Mouse (Mus musculus): ENCODE measurements around the gene Aph1b. TPM values are rescaled to one million over a fixed set of nuclear protein-coding genes. Genes with fewer than 3 reads are reported as not detected.
A peak's percentile ranks its signal among the peaks of the same experiment; 100 is the strongest.

The Aph1b gene
- polyA plus RNA-seq, 1 experiment from 2014 or later = 2.1 TPM

GRCm38 (mm10) chr9:66735122-66735521 lies 60.2 kb downstream of the Aph1b start:
- DNase-seq (no peak), ATAC-seq (no peak)
- no peak overlapping the region for H3K9ac ChIP-seq (replicated peaks)
- no peaks in the 10 kb centered on the region for H3K27me3 ChIP-seq (ENCODE audit: insufficient read depth, low read length)
- no peak overlapping the region for H3K4me3 ChIP-seq (ENCODE audit: low read depth, low read length)
- 70% methylated on average over 2 of the region's 2 CpGs for whole genome bisulfite sequencing (ENCODE audit: insufficient replicate concordance)
- 0 out of 2 replicates have a peak, but pooled peaks cover 9% of the 10 kb centered on the region for H3K4me1 ChIP-seq (ENCODE audit: insufficient read depth)
- no peaks in the 10 kb centered on the region for H3K9me3 ChIP-seq (ENCODE audit: low read length)
- no peak overlapping the region for H3K4me2 ChIP-seq (ENCODE audit: low read depth, low read length)
- no peak overlapping the region for H3K27ac ChIP-seq (ENCODE audit: low read depth)
- H3K36me3 ChIP-seq (replicated peaks; ENCODE audit: insufficient read depth, low read length) = no peaks in the 10 kb centered on the region
- TF ChIP-seq CTCF (IDR thresholded peaks at IDR 0.05; ENCODE audit: low read depth) (no peak), EP300 (IDR thresholded peaks at IDR 0.05; ENCODE audit: low read depth) (no peak)

- Histone ChIP-seq H3K36me3 (replicated peaks; ENCODE audit: insufficient read depth, low read length) (no peaks in the 10 kb centered on the region), H3K4me3 (ENCODE audit: low read depth, low read length) (no peak overlapping the region), H3K27me3 (ENCODE audit: insufficient read depth, low read length) (no peaks in the 10 kb centered on the region), H3K27ac (ENCODE audit: low read depth) (no peak overlapping the region), H3K9me3 (ENCODE audit: low read length) (no peaks in the 10 kb centered on the region), H3K4me2 (ENCODE audit: low read depth, low read length) (no peak overlapping the region), H3K9ac (replicated peaks) (no peak overlapping the region), H3K4me1 (ENCODE audit: insufficient read depth) (0 out of 2 replicates have a peak, but pooled peaks cover 9% of the 10 kb centered on the region)
- WGBS (ENCODE audit: insufficient replicate concordance) = 49% methylated on average over 6 of the region's 6 CpGs
- peak; percentile 72; the same call in 1 of the 2 replicates for ATAC-seq
- peak; percentile 37 for DNase-seq
- TF ChIP-seq CTCF (IDR thresholded peaks at IDR 0.05; ENCODE audit: low read depth) (no peak), EP300 (IDR thresholded peaks at IDR 0.05; ENCODE audit: low read depth) (0 out of 2 replicates have a peak, but pooled peaks have one; percentile 7)
Measured at GRCm38 (mm10) chr9:66734568-66734967, 60.7 kb downstream of the Aph1b start.

- no peak for DNase-seq
Measured at GRCm38 (mm10) chr9:66732791-66733691, 62.2 kb downstream of the Aph1b start.

DNA sequence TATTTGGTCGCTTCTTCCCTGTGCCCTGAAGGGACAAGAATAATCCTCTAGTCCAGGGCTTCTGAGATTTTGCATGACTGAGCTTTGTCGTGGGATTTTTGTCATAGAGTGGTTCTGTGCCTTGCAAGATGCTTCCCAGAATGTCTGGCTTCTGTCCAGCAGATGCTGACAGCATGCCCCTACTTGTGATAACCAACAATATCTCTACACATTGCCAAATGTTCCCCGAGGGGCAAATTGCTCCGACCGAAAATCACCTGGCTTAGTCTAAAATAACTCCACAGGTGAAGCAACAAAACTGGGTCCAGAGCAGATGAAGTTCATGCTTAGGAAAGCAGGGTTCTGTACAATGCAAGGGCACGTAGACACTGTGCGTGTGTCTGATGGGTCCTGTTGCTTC lies 64.0 kb downstream of the Aph1b start:
- H3K9me3 ChIP-seq (ENCODE audit: low read length) = no peaks in the 10 kb centered on the region
- H3K27ac ChIP-seq (ENCODE audit: low read depth) = no peak overlapping the region
- ATAC-seq (no peak), DNase-seq (no peak)
- H3K36me3 ChIP-seq (replicated peaks; ENCODE audit: insufficient read depth, low read length) = no peaks in the 10 kb centered on the region
- no peak overlapping the region for H3K9ac ChIP-seq (replicated peaks)
- H3K4me1 ChIP-seq (ENCODE audit: insufficient read depth) = 0 out of 2 replicates have a peak, but pooled peaks cover 9% of the 10 kb centered on the region
- WGBS (ENCODE audit: insufficient replicate concordance) = 70% methylated on average over 7 of the region's 7 CpGs
- H3K27me3 ChIP-seq (ENCODE audit: insufficient read depth, low read length) = no peaks in the 10 kb centered on the region
- no peak overlapping the region for H3K4me3 ChIP-seq (ENCODE audit: low read depth, low read length)
- no peak overlapping the region for H3K4me2 ChIP-seq (ENCODE audit: low read depth, low read length)
- no peak for TF ChIP-seq EP300 (IDR thresholded peaks at IDR 0.05; ENCODE audit: low read depth)
- no peak for TF ChIP-seq CTCF (IDR thresholded peaks at IDR 0.05; ENCODE audit: low read depth)

More at GRCm38 (mm10) chr9:66732791-66733691, 62.2 kb downstream of the Aph1b start:
- WGBS (ENCODE audit: insufficient replicate concordance) = 51% methylated on average over 15 of the region's 15 CpGs
- ATAC-seq = no peak
- no peaks in the 10 kb centered on the region for H3K36me3 ChIP-seq (replicated peaks; ENCODE audit: insufficient read depth, low read length)
- H3K27me3 ChIP-seq (ENCODE audit: insufficient read depth, low read length) = no peaks in the 10 kb centered on the region
- H3K27ac ChIP-seq (ENCODE audit: low read depth) = no peak overlapping the region
- no peak overlapping the region for H3K4me3 ChIP-seq (ENCODE audit: low read depth, low read length)
- H3K9ac ChIP-seq (replicated peaks) = no peak overlapping the region
- no peak overlapping the region for H3K4me2 ChIP-seq (ENCODE audit: low read depth, low read length)
- H3K4me1 ChIP-seq (ENCODE audit: insufficient read depth) = 0 out of 2 replicates have a peak, but pooled peaks cover 9% of the 10 kb centered on the region
- TF ChIP-seq CTCF (IDR thresholded peaks at IDR 0.05; ENCODE audit: low read depth) (no peak), EP300 (IDR thresholded peaks at IDR 0.05; ENCODE audit: low read depth) (no peak)
- H3K9me3 ChIP-seq (ENCODE audit: low read length) = no peaks in the 10 kb centered on the region

DNA sequence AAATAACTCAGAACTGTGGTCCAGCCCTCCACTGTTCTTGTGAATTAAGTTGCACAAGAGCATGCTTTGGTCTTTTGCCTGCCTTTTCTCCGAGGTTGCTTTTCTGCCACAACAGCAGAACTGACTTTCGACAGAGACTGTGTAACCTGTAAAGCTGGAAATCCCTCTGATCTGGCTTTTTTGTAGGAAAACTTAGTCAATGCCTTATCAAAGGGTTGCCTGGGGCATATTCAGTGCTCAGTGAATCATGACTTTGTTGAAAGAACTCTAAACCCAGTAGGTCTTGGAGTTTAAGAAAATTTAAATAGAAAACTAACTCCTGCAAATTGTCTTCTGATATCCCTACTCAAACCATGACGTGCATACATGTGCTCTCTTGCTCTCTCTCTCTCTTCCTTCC lies 64.7 kb downstream of the Aph1b start:
- no peak for DNase-seq
- TF ChIP-seq EP300 (IDR thresholded peaks at IDR 0.05; ENCODE audit: low read depth) = no peak
- TF ChIP-seq CTCF (IDR thresholded peaks at IDR 0.05; ENCODE audit: low read depth) = no peak
- Histone ChIP-seq H3K4me3 (ENCODE audit: low read depth, low read length) (no peak overlapping the region), H3K36me3 (replicated peaks; ENCODE audit: insufficient read depth, low read length) (no peaks in the 10 kb centered on the region), H3K27ac (ENCODE audit: low read depth) (no peak overlapping the region), H3K9me3 (ENCODE audit: low read length) (no peaks in the 10 kb centered on the region), H3K4me2 (ENCODE audit: low read depth, low read length) (no peak overlapping the region), H3K9ac (replicated peaks) (no peak overlapping the region), H3K4me1 (ENCODE audit: insufficient read depth) (0 out of 2 replicates have a peak, but pooled peaks cover 9% of the 10 kb centered on the region), H3K27me3 (ENCODE audit: insufficient read depth, low read length) (no peaks in the 10 kb centered on the region)
- no peak for ATAC-seq
- 37% methylated on average over 3 of the region's 3 CpGs for WGBS (ENCODE audit: insufficient replicate concordance)

DNA sequence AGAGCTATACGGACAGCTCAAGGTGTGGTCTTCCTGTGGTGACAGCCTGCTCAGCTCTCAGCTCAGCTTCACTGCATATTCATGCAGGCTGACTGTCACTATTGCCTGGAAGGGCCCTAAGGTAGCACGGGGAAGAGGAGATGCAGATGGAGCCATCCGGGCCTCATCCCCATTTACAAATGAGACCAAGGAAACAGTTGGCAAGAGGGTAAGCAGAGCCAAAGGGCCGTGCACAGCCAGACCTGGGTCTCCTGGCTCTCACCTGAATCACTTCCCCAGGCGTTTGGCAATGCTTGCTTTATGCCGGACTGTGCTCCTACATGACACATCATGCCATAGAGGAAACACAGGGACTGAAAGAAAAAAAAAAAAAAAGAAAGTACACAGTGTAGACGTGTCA lies 68.0 kb downstream of the Aph1b start:
- TF ChIP-seq EP300 (IDR thresholded peaks at IDR 0.05; ENCODE audit: low read depth) (no peak), CTCF (IDR thresholded peaks at IDR 0.05; ENCODE audit: low read depth) (no peak)
- no peak overlapping the region for H3K9ac ChIP-seq (replicated peaks)
- H3K4me3 ChIP-seq (ENCODE audit: low read depth, low read length) = no peak overlapping the region
- no peak overlapping the region for H3K27ac ChIP-seq (ENCODE audit: low read depth)
- no peaks in the 10 kb centered on the region for H3K36me3 ChIP-seq (replicated peaks; ENCODE audit: insufficient read depth, low read length)
- H3K4me1 ChIP-seq (ENCODE audit: insufficient read depth) = no peaks in the 10 kb centered on the region
- DNase-seq = no peak
- no peaks in the 10 kb centered on the region for H3K9me3 ChIP-seq (ENCODE audit: low read length)
- no peak overlapping the region for H3K4me2 ChIP-seq (ENCODE audit: low read depth, low read length)
- no peaks in the 10 kb centered on the region for H3K27me3 ChIP-seq (ENCODE audit: insufficient read depth, low read length)
- WGBS (ENCODE audit: insufficient replicate concordance) = 69% methylated on average over 7 of the region's 7 CpGs
- no peak for ATAC-seq
